Mouse (Mus musculus): ENCODE measurements around the gene Rtn3.

Rtn3 gene

DNA sequence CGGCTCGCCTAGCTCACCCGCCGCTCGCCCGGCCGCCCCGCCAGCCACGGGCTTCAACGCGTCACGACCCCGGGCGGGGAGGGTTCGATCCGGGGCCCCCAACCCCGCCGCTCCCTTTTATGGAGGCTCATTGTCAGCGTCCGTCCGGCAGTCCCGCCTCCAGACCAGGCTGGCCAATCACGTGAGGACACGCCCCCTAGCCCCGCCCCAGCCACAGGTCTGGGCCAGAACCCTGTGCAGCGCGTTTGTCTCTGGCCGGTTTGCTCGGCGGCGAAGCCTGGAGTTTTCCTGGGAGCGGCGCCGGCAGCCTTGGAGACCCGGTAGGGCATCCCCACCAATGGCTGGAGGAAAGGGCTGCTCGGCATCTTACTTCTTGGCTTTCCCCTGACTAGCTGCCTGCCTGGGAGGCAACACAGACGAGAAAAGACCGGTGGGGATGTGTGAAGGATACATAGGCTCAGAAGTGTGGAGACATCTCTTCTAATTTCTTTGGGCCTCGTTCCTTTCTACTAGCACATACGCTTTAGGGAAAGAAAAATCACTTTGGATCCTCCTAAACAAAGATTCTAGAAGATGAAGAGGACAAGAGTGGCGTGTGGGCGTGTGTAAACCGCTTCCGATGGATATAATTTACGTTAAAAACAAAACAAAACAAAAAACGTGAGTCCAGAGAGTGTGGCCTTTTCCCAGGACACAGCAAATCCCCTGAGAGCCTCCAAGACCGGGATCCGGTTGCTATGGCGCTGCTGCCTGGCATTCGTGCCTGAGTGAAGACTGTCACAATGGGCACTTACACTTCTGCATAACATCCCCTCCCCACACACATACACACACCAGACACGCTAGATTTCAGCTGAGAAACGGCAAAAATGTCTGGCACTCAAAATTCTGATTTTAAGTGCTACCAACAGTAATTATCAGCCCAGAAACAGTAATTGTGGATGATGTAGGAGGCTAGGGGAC is 99.9 kb downstream of the Rtn3 start, which contains the start of gene Spindoc:
TSS of gene Spindoc (minus strand) at position 92 of the 963 bp plus-strand sequence.
- peak; percentile 85 for DNase-seq (ENCODE audit: low read depth, low spot score)

DNA sequence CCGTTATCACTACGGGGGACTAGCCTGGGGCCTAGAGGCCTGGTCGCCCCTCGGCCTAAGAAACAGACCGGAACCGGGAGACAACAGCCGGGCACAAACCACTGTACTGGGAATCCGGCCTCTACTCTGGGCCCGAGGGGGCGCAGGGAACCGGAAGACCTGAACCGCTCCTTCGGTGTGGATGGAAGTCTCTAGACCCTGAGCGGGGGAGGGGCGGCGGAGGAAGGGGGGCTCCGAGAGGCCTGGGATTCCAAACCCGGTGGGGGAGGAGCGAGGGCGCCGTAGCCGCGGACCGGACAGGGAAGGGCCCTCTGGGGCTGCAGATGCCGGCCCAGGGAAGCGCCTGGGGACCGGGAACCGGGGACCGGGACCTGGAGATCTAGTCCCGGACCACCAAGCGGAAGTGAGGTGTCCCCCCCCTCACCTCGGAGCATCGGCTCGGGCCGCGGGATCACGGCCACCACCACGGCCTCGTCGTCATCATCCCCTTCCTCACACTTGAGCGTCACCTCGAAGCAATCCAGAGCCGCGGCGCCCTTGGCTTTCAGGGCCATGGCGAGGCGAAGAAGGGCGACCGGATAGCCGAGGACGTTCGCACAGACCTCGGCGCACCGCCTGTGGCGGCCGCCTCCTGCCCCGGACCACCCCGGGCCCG is 100.7 kb downstream of the Rtn3 start:
- DNase-seq (ENCODE audit: low read depth, low spot score), result peak; percentile 37

DNA sequence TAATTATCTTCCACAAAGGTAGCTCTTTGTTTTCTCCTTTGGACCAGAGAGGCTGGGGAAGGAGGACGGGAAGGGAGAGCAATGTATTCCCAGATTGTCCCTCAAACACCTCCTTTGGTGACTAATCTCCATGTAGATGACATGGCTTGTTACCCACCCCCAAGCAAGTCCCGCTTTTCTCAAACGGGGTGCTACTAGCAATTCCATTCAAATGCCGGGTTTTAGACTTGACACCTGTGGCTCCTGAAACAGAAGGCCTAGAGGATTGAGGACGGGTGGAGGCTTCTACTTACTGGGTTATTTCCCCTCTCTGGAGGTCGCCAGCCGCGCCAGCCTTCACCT is 101.2 kb downstream of the Rtn3 start:
- peak; percentile 2 for DNase-seq (ENCODE audit: low read depth, low spot score)

DNA sequence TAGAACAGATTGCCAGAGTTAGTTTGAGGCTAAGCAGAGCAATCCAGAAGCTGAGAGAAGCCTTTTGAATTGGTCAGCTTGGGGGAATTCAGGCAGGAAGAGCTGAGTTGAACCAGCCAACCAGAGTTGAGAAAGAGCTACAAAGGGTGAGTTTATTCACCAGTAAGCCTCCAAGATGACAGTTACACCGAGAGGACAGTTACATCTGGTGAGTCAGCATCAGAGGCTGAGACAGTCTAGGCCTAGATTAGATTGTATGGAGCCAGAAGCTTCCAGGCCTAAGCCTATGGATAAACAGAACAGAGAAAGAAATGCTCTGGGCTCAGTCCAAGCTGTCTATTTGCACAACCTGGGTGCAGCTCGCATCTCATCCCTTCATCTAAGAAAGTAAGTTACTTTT is 105.4 kb downstream of the Rtn3 start:
- no peak for DNase-seq (ENCODE audit: low read depth, low spot score)

Measured in brain, embryonic 18.5 days (tissue).